Mouse (Mus musculus) CD4-positive helper T cell, adult 2 months (primary cell): Measurements from ENCODE around the gene Gm10358.
"Not testable (repeated sequence)": the region's sequence is repeated elsewhere in the genome, so short reads cannot be mapped to it uniquely, and the experiment has no call there.

Experiments
- DNase-seq: peaks from one replicate; pipeline ENCODE4 v3.0.0-alpha.2; 2012; ENCODE audit warnings: low read depth, missing footprints, low spot score

Gene Gm10358

DNA sequence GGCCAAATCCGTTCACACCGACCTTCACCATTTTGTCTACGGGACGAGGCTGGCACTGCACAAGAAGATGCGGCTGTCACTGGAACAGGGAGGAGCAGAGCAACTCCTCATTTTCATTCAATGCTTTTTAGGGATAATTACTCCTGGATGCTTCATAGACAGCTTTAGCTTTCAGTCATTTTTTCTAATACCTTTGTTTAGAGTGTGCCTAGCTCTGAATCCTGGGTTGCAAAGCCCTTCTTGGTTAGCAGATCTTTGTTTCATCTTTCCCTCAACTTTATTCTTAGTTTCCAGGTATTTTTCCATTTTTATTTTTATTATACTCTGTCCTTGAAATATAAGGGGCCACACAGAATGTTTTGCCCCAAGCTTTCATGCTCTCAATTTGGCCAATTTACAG, at the start of gene Gm10358:
Gene Gm10358, minus strand, starts transcription at position 101 of the 400 bp plus-strand sequence.
- no peak for DNase-seq

DNA sequence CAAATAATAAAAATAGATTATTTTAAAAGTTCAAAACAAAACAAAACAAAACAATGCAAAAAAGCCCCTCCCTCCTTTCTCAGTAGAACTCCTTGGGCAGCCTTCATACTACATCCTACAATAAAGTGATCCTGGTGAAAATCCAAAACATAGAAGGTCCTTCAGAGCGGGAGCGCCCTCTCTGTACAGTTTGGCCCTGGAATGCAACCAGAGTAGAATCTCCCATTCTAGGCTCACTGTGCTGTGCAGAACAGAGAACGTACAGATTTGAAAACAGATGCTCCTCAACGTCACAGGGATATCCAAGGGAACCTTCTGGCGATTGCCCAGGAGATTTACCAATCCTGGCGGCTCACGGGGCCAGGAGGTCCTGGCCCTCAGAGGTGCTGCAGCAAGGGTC, 42.0 kb upstream of the Gm10358 start, which contains the start of gene Iqcm:
Gene Iqcm, plus strand, starts transcription at position 301 of the 400 bp plus-strand sequence.
- DNase-seq, result no peak

DNA sequence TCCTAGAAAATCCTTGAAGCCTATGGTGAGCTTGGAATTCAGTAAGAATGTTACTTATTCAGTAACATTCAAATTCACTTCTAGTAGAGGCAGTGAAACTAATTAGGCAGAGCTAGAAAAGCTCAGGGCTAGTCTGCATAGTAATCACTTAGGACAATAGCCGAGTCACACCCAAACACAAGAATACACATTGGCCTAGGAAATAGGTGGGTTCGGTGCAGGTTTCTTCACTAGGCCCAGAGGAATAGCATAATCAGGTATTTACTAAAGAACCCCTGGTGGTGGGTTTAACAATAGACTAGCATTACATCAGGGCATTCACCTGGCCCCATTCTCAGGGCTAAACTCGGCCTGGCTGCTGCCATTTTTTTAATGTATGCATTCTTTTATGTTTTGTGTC, 9.3 kb upstream of the Gm10358 start:
- DNase-seq, result not testable (repeated sequence)

DNA sequence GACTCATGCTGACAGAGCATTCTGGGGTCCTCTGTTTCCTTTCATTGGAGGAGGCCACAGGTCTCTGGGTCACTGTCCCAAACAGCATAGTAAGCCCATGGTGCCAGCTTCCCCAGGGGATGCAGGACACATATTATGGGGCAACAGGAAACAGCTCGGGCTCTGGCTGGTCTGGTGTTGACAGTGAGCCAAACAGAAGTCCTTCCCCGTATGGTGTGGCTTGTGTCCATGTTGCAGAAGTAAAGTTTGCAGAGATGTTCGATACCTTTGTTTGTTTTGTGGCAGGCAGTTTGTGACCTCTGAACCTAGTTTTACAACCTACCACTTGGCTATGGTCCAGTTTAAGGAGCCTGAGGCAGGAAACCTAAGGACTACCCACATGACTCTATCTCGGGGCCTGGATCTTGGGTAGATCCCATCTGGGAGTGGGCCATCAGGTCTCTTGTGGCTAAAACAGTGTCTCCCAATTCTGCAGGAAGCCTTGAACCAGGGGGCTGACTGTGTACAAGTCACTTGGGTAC, 21.6 kb downstream of the Gm10358 start:
- DNase-seq, result no peak

DNA sequence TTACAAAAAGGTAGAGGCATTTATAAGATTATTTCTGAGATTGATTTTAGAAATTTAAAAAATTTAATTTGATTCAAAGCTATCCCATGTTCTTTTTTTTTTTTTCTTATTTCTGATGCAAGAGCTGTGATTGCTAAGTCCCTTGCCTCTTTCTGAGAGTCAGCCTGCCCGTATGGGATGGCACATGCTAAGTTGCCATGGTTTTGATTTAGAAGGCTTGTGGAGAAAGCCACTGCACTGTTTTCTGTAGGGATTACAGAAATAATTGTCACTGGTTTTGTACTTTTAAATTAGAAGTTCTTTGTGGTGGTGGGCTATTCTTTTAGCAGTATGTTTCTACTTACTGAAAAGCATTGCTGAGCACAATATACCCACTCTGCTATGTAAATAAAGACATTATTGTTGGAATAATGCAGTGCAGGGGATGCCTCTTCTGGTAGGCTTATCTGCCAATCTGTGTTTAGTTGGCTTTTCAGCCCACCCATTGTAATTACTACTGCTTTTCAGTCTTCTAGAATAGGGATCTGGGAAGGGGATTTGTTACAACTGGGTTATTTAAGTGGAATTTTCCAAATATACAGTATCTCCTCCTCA, 30.8 kb downstream of the Gm10358 start:
- DNase-seq, result no peak

DNA sequence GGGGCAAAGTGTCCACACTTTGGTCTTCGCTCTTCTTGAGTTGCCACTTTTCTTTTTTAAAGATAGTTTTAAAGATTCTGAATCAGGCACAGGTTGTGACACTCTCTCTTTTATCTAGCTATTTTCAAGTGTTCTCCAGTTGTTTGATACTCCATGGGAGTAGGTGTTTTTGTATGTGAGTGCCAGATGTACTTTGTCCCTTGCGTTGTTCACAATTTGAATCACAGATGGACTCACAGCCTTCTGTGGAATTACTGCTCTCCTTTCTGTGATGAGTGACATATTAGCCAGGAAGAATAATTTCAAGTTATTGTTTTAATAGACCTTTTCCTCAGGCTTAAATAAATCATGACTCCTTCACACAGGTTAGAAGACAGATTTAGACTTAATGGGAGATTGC, 34.4 kb downstream of the Gm10358 start:
- DNase-seq, result no peak
